Mouse (Mus musculus): ENCODE results near the gene Corin.

The Corin gene

DNA sequence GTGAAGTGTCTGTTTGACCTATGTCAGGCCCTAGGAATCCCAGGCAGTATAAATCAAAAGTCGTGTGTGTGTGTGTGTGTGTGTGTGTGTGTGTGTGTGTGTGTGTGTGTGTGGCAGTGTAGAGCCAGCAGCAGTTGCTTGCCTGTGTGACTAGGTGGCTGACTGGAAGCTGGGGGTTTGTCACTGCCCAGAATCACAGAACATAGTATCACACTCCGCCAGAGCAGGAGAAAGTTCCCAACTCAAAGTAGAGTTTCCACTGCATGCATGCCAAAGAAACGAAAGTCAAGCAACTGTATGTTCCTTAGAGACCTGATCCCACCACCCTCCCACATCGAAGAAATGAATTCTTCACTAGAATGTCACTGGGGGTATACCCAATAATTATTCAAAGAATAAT lies 61.3 kb downstream of the Corin start:
- no peak for DNase-seq (ENCODE audit: low read depth in 2 of 2, low spot score in 2 of 2)

DNA sequence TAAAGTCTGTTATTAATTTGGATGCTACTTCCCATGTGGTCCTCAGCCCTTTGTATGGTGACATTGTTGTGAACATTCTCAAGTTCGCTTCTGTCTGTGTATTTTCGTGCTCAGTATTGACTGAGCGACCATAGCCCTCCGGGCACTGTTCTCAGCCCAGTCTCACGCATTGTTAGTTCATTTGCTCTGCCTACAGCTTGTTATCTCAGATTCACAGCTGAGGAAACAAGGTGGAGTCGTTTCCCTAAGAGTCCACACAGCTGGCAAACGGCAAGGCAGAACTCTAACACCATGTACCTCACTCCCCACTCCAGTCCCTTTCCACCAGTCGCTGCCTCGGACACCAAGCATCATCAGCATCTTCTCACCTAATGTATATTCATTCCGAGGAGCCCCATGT lies 63.1 kb downstream of the Corin start:
- DNase-seq (ENCODE audit: low read depth in 2 of 2, low spot score in 2 of 2), result no peak

- DNase-seq (ENCODE audit: low read depth in 2 of 2, low spot score in 2 of 2), result no peak
Observed at GRCm38 (mm10) chr5:72435085-72435484, 69.2 kb downstream of the Corin start.

GRCm38 (mm10) chr5:72431856-72432255 lies 72.4 kb downstream of the Corin start:
- no peak for DNase-seq (ENCODE audit: low read depth in 2 of 2, low spot score in 2 of 2)

GRCm38 (mm10) chr5:72427556-72427955 lies 76.7 kb downstream of the Corin start:
- DNase-seq (ENCODE audit: low read depth in 2 of 2, low spot score in 2 of 2), result no peak

DNA sequence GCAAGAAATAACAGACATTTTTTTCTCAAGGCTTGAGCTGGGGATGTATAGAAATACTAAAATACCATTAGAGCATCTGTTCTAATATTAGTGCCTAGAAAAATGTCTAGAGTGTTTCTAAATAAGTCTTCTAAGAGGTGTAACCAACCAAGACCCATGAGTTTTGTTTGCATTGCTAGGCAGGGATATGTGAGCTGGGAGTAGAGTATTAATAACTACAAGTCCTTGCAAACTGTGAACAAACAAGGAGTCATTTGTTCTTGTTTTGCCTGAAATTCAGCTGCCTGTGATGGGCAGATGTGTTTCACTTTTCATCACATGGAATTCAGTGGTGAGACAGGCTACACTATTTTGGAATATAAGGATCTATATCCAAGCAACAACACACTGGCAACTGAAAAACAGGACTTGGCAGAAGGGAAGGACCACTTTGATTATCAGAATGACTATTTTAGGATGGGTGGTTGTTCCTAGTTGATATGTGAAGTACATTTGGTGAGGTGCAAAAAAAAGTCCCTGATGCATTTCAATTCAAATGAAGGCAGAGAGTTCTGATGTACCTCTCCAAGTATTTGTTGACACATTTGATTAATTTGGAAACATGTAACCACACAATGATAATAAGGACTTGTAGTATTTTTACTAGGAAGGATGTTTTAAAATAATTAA lies 78.8 kb downstream of the Corin start:
- no peak for DNase-seq (ENCODE audit: low read depth in 2 of 2, low spot score in 2 of 2)

- no peak for DNase-seq (ENCODE audit: low read depth in 2 of 2, low spot score in 2 of 2)
Observed at GRCm38 (mm10) chr5:72411874-72412329, 92.4 kb downstream of the Corin start.

DNA sequence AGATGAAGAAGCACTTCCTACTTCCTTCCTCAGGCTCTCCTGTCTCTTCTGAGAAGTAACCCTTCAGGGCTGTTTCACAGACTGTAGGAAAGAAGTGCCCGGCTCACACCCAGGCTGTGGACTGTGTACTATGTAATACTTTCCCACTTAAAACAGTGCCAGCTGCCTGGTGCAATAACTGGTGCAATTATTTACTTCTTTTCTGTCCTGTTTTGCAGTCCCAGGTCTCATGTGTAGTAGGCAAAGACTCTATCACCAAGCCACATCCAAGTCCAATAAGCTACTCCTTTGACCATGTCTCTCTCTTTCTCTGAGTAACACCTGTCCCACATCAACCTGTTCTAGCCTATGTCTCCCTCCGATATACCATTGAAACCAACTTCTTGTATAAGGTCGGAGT lies 93.4 kb downstream of the Corin start:
- no peak for DNase-seq (ENCODE audit: low read depth in 2 of 2, low spot score in 2 of 2)

DNA sequence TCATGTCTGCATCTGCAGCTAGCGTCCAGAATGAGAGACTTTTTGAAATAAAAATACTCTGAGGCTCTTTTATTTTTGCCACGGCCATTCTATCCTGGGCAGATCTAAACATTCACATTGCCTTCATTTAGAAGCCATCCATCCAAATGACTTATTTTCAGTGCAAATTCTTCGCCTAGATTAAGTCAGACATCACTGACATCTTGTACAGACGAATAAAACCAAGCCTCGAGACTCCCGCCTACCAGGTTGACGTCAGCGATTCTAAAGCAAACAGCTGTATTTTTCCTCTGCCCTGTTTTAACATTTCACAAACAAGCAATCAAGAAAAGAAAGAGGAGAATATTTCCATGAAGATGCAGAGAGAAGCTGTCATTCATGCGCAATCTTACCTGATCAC lies 100.9 kb downstream of the Corin start:
- DNase-seq (ENCODE audit: low read depth in 2 of 2, low spot score in 2 of 2), result no peak

- no peak for DNase-seq (ENCODE audit: low read depth in 2 of 2, low spot score in 2 of 2)
Observed at GRCm38 (mm10) chr5:72402913-72403312, 101.4 kb downstream of the Corin start.

- no peak for DNase-seq (ENCODE audit: low read depth in 2 of 2, low spot score in 2 of 2)
Observed at GRCm38 (mm10) chr5:72401778-72402177, 102.5 kb downstream of the Corin start.

- no peak for DNase-seq (ENCODE audit: low read depth in 2 of 2, low spot score in 2 of 2)
Observed at GRCm38 (mm10) chr5:72401251-72401650, 103.0 kb downstream of the Corin start.

DNA sequence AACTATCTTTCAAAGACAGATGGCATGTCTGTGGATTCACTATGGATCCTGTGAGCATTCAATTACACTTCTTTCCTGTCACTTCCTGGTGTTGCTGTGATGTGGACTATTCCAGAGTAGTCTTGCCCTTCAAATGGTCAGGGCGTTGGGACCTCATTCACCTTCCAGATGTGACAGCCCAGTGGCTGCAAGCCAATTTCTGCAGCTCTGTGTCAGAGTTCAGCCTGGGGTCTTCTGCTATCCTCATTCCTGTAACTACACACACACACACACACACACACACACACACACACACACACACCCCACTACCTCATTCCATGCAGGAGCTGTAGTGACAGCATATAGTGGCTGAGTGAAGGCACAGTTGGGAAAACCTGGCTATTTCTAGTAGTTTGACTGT lies 122.1 kb downstream of the Corin start:
- DNase-seq (ENCODE audit: low read depth in 2 of 2, low spot score in 2 of 2), result no peak

GRCm38 (mm10) chr5:72380616-72381015 lies 123.7 kb downstream of the Corin start:
- DNase-seq (ENCODE audit: low read depth in 2 of 2, low spot score in 2 of 2), result no peak

DNA sequence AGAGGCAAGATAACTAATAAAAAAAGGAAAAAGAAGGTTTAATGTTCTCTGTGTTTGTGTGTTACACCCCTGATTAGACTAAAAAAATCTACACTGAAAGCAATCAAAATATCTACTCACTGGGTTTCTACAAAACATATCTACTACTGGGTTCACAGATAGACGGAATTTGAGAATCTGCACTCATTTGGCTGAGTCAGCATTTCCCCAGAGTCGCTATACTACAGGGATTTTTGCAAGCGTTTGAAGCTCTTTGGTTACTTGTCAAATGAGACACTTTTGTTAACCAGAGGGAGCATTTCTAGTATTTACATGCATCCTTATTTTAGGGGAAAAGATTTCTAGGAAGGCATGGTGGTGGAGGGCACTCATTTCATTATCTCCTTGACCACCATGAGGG lies 136.3 kb downstream of the Corin start:
- no peak for DNase-seq (ENCODE audit: low read depth in 2 of 2, low spot score in 2 of 2)

- no peak for DNase-seq (ENCODE audit: low read depth in 2 of 2, low spot score in 2 of 2)
Observed at GRCm38 (mm10) chr5:72365801-72366200, 138.5 kb downstream of the Corin start.

DNA sequence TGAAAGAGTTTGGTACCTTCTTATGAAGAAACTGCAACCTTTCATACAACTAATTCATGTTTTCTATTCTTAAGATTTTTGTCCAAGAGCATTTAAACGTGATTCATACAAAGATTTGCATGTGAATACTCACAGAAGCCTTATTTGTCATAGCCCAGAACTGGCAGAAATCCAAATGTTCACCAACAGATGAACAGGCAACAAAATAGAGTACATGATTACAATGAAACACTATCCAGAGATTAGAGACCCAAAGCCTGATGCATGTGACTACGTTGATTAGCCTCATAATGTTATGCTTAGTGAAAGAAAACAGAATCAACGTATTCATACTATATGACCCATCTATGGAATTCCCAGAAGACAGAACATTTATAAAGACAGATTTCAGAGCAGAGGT lies 140.4 kb downstream of the Corin start:
- no peak for DNase-seq (ENCODE audit: low read depth in 2 of 2, low spot score in 2 of 2)

GRCm38 (mm10) chr5:72353746-72354145 lies 150.5 kb downstream of the Corin start:
- no peak for DNase-seq (ENCODE audit: low read depth in 2 of 2, low spot score in 2 of 2)

- DNase-seq (ENCODE audit: low read depth in 2 of 2, low spot score in 2 of 2), result no peak
Observed at GRCm38 (mm10) chr5:72350081-72350758, 154.1 kb downstream of the Corin start.

DNA sequence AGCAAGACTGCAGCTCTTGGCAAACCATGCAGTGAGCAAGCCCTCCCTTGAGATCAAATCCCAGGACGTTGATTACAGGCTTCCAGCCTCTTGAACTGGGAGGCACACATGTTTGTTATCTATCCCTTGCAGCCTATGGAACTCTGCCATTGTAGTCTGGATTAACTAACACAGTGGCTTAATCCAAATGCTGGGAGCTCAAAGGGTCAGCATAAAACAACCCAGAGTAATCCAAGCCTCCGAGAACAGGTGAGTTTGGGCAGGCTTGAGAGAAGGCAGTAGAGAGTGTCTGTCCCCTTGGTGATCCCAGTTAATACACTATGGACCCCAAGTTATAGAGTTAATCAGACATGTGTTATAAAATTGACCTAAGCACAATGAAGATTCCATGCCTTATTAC lies 155.7 kb downstream of the Corin start:
- no peak for DNase-seq (ENCODE audit: low read depth in 2 of 2, low spot score in 2 of 2)

GRCm38 (mm10) chr5:72335873-72336272 lies 168.4 kb downstream of the Corin start:
- DNase-seq (ENCODE audit: low read depth in 2 of 2, low spot score in 2 of 2), result no peak

DNA sequence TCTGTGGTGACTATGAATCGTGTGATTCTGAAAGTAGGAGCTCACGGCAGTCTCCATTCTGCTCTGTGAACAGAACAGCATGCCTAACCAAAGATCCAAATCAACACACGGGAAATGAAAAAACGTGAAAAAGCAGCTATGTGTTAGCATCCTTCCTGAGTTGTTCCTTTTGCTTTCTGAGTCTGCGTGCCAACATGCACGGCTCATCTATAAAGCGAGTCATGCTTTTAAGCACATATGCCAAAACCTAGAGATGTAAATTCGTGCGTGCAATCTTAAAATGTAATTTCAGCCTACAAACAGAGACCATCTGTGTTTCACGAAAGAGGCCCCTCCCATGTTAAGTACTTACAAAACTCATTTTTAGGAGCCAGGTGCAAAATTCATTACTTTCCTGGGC lies 171.4 kb downstream of the Corin start:
- no peak for DNase-seq (ENCODE audit: low read depth in 2 of 2, low spot score in 2 of 2)

GRCm38 (mm10) chr5:72331217-72331616 lies 173.1 kb downstream of the Corin start:
- DNase-seq (ENCODE audit: low read depth in 2 of 2, low spot score in 2 of 2), result no peak
